Mouse (Mus musculus) megakaryocyte, embryonic 14.5 days (primary cell): ENCODE measurements around the gene Mxi1.

Experiments used
- FLI1 ChIP-seq: IDR thresholded peaks from 2 replicates; pipeline ENCODE4 v1.6.1; 2012; ENCODE audit warnings: low read length, inconsistent platforms, mixed read lengths
- GATA1 ChIP-seq: IDR thresholded peaks from 3 replicates; pipeline ENCODE4 v1.6.1; 2012; ENCODE audit warnings: mixed read lengths, low read length, inconsistent platforms, borderline replicate concordance

DNA sequence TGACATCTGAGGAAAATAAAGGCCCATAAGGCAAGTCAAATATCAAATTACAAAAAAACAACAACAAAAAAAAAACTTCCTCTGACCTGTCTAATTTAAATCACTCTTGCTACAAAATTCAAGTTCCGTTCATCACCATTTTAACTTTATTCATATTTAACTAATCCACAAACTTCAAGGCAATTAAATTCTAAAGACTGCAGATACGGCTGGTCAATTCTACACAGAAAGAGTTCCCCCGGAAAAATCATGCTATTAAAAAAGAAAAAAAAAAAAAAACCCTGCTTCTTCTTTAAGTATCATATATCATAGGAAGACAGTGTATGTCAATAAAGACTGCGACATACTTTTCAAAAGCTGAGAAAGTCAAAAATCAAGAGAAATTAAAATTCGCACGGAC, 79.1 kb downstream of the Mxi1 start:
- no peak for TF ChIP-seq GATA1
- TF ChIP-seq FLI1: no peak
